Mouse (Mus musculus) lung, adult 2 months (tissue): ENCODE results near the gene Ksr2. TPM values are rescaled to one million over a fixed set of nuclear protein-coding genes. Genes with fewer than 3 reads are reported as not detected.
A peak's percentile ranks its signal among the peaks of the same experiment; 100 is the strongest.

ENCODE experiments used
- DNase-seq: peaks from one replicate; pipeline ENCODE4 v3.0.0; 2022
- H3K4me1 ChIP-seq: fragments of 200-500 bp; 2 replicates; pipeline ENCODE4 v1.6.1; 2011; ENCODE audit warnings: low read length; ENCODE audit not compliant: control insufficient read depth, insufficient read depth
- H3K4me3 ChIP-seq: fragments of 200-500 bp; replicated peaks from 2 replicates; pipeline ENCODE3; 2011; ENCODE audit warnings: low read depth, mild to moderate bottlenecking, control low read depth, low read length; ENCODE audit errors: extremely low read depth
- CTCF ChIP-seq: fragments of 200-500 bp; IDR thresholded peaks from 2 replicates; pipeline ENCODE4 v1.5.1; 2011; ENCODE audit warnings: mild to moderate bottlenecking, low read length, control low read depth; ENCODE audit not compliant: insufficient read depth
- POLR2A ChIP-seq: fragments of 200-500 bp; IDR thresholded peaks from 2 replicates; pipeline ENCODE4 v1.6.1; 2011; ENCODE audit warnings: low read depth, mild to moderate bottlenecking, control low read depth, low read length, borderline replicate concordance; ENCODE audit errors: extremely low read depth
- WGBS: fragments of 180-500 bp; shearing (Covaris S2); methylation state at CpG from one replicate; pipeline ENCODE4 v1.1.7; 2018; 5-methylcytosine and 5-hydroxymethylcytosine counted together
- polyA plus RNA-seq: library from polyadenylated mRNA; depleted of rRNA; stranded (reverse); fragments of >200 nt; gene quantifications from 2 replicates; pipeline ENCODE4 v1.2.3, GENCODE M21; 2012

Gene Ksr2
- polyA plus RNA-seq, 1 experiment: 0.06 TPM

GRCm38 (mm10) chr5:117510864-117511263 is 97.1 kb downstream of the Ksr2 start:
- no peaks in the 10 kb centered on the region for H3K4me1 ChIP-seq
- H3K4me3 ChIP-seq: no peak overlapping the region
- no peak for DNase-seq
- 44% methylated on average over 10 of the region's 10 CpGs for WGBS
- TF ChIP-seq POLR2A (no peak), CTCF (no peak)

GRCm38 (mm10) chr5:117515396-117515795 is 101.6 kb downstream of the Ksr2 start:
- WGBS: 74% methylated on average over 12 of the region's 12 CpGs
- Histone ChIP-seq H3K4me1 (no peaks in the 10 kb centered on the region), H3K4me3 (no peak overlapping the region)
- no peak for TF ChIP-seq CTCF
- no peak for TF ChIP-seq POLR2A
- no peak for DNase-seq

- Histone ChIP-seq H3K4me1 (no peaks in the 10 kb centered on the region), H3K4me3 (no peak overlapping the region)
- 63% methylated on average over 7 of the region's 7 CpGs for WGBS
- no peak for DNase-seq
- TF ChIP-seq POLR2A: no peak
- no peak for TF ChIP-seq CTCF
These were observed 102.1 kb downstream of the Ksr2 start for GRCm38 (mm10) chr5:117515861-117516260.

- peak; percentile 75 for TF ChIP-seq CTCF
- TF ChIP-seq POLR2A: no peak
- H3K4me1 ChIP-seq: no peaks in the 10 kb centered on the region
- 6% methylated on average over 8 of the region's 8 CpGs for WGBS
- no peak overlapping the region for H3K4me3 ChIP-seq
- peak; percentile 48 for DNase-seq
These were observed 102.8 kb downstream of the Ksr2 start for GRCm38 (mm10) chr5:117516597-117516996.

- DNase-seq: no peak
- WGBS: 34% methylated on average over 4 of the region's 4 CpGs
- no peak overlapping the region for H3K4me3 ChIP-seq
- no peak for TF ChIP-seq CTCF
- no peak for TF ChIP-seq POLR2A
- no peaks in the 10 kb centered on the region for H3K4me1 ChIP-seq
These were observed 106.2 kb downstream of the Ksr2 start for GRCm38 (mm10) chr5:117519858-117520495.

- no peak overlapping the region for H3K4me3 ChIP-seq
- no peak for DNase-seq
- no peaks in the 10 kb centered on the region for H3K4me1 ChIP-seq
- TF ChIP-seq POLR2A: no peak
- TF ChIP-seq CTCF: no peak
- WGBS: 57% methylated on average over 4 of the region's 4 CpGs
These were observed 107.4 kb downstream of the Ksr2 start for GRCm38 (mm10) chr5:117521156-117521555.

GRCm38 (mm10) chr5:117521701-117522100 is 107.9 kb downstream of the Ksr2 start:
- TF ChIP-seq CTCF: no peak
- no peak for TF ChIP-seq POLR2A
- 82% methylated on average over 4 of the region's 4 CpGs for WGBS
- no peak for DNase-seq
- Histone ChIP-seq H3K4me1 (no peaks in the 10 kb centered on the region), H3K4me3 (no peak overlapping the region)

GRCm38 (mm10) chr5:117522471-117522870 is 108.7 kb downstream of the Ksr2 start:
- 71% methylated on average over 4 of the region's 4 CpGs for WGBS
- Histone ChIP-seq H3K4me3 (no peak overlapping the region), H3K4me1 (no peaks in the 10 kb centered on the region)
- TF ChIP-seq CTCF: no peak
- no peak for TF ChIP-seq POLR2A
- DNase-seq: no peak

GRCm38 (mm10) chr5:117523010-117523409 is 109.2 kb downstream of the Ksr2 start:
- Histone ChIP-seq H3K4me1 (no peaks in the 10 kb centered on the region), H3K4me3 (no peak overlapping the region)
- no peak for DNase-seq
- 80% methylated on average over 10 of the region's 10 CpGs for WGBS
- TF ChIP-seq CTCF (no peak), POLR2A (no peak)

GRCm38 (mm10) chr5:117530991-117531390 is 117.2 kb downstream of the Ksr2 start:
- H3K4me1 ChIP-seq: no peaks in the 10 kb centered on the region
- no peak for DNase-seq
- TF ChIP-seq POLR2A (no peak), CTCF (no peak)
- H3K4me3 ChIP-seq: no peak overlapping the region
- WGBS: 66% methylated on average over 6 of the region's 6 CpGs
